Mouse (Mus musculus) liver, embryonic 16.5 days (tissue): ENCODE measurements around the gene Gm20605. TPM values are rescaled to one million over a fixed set of nuclear protein-coding genes. Genes with fewer than 3 reads are reported as not detected.
A peak's percentile ranks its signal among the peaks of the same experiment; 100 is the strongest.

ENCODE experiments used
- ATAC-seq: fragments of 200-750 bp; cut with Nextera tagmentation; 2 replicates; pipeline ENCODE4 v1.8.0; 2017; ENCODE audit warnings: low read depth, mild to moderate bottlenecking, moderate number of reproducible peaks, moderate library complexity
- H3K27ac ChIP-seq: fragments of 300-500 bp; sonication (generic); 2 replicates; pipeline ENCODE4 v1.5.1; 2014; ENCODE audit warnings: mild to moderate bottlenecking, low read length
- H3K27me3 ChIP-seq: fragments of 300-500 bp; sonication (generic); 2 replicates; pipeline ENCODE4 v1.6.1; 2014; ENCODE audit warnings: low read depth, low read length, mixed read lengths; ENCODE audit not compliant: control insufficient read depth, insufficient read depth
- H3K36me3 ChIP-seq: fragments of 300-500 bp; sonication (generic); 2 replicates; pipeline ENCODE4 v1.6.1; 2014; ENCODE audit warnings: mild to moderate bottlenecking; ENCODE audit not compliant: control insufficient read depth, insufficient read depth
- H3K4me1 ChIP-seq: fragments of 300-500 bp; sonication (generic); 2 replicates; pipeline ENCODE4 v1.6.1; 2014; ENCODE audit warnings: low read depth, low read length, mixed read lengths; ENCODE audit not compliant: control insufficient read depth
- H3K4me2 ChIP-seq: fragments of 300-500 bp; sonication (generic); 2 replicates; pipeline ENCODE4 v1.6.1; 2014; ENCODE audit warnings: low read depth, low read length, mixed read lengths
- H3K4me3 ChIP-seq: fragments of 300-500 bp; sonication (generic); 2 replicates; pipeline ENCODE4 v1.5.1; 2014; ENCODE audit warnings: low read depth, mild to moderate bottlenecking, low read length
- H3K9ac ChIP-seq: fragments of 300-500 bp; sonication (generic); 2 replicates; pipeline ENCODE4 v1.6.1; 2014; ENCODE audit warnings: low read depth, low read length
- H3K9me3 ChIP-seq: fragments of 300-500 bp; sonication (generic); replicated peaks from 2 replicates; pipeline ENCODE4 v1.6.1; 2016; ENCODE audit warnings: low read length; ENCODE audit not compliant: control insufficient read depth
- WGBS: fragments of 180-500 bp; shearing (Covaris S2); extraction: QIAGEN DNeasy Blood & Tissue Kit; methylation state at CpG from one replicate; pipeline ENCODE4 v1.1.7; 2014; ENCODE audit not compliant: insufficient replicate concordance; 5-methylcytosine and 5-hydroxymethylcytosine counted together
- polyA plus RNA-seq: library from polyadenylated mRNA; unstranded; fragments of >200 nt; fragmentation: Nextera tagmentation; extraction: Ambion mirVana; gene quantifications from 2 replicates; pipeline ENCODE4 v1.2.1, GENCODE M21; 2015

The Gm20605 gene
- polyA plus RNA-seq, 1 experiment from 2014 or later, result 6.1 TPM

GRCm38 (mm10) chr5:137597625-137598024 lies 31.4 kb upstream of the Gm20605 start:
- Histone ChIP-seq H3K27ac (peak overlapping the region; percentile 45; the same call in 1 of the 2 replicates), H3K4me2 (no peak overlapping the region)

DNA sequence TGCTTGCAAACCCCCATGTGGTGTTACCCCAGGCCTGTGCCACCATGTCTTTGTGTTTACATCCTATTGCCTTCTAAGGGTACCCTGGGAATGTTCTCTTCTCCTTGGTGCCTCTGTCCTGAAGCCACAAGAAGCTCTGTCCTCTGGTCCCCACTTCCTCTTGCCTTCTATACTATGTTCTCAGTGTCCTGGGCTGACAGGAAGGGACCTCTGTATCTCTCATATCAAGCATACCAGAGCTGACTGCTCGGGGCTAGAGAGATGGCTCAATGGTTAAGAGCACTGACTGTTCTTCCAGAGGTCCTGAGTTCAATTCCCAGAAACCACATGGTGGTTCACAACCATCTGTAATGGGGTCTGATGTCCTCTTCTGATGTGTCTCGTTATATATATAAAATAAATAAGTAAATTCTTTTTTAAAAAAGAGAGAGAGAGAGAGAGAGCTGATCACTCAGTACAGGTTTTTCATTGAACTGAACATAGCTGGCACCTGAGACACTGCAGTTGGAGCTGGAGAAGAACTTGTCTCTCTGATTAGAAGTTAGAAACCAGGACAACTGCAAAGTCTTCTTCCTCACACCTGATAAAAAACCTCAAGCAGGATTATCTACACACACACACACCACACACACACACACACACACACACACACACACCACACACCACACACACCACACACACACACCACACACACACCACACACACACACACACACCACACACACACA lies 30.7 kb upstream of the Gm20605 start:
- H3K4me1 ChIP-seq, result peaks cover 31% of the 10 kb centered on the region
- no peak overlapping the region for H3K4me3 ChIP-seq
- no peak overlapping the region for H3K9ac ChIP-seq
- no peak for ATAC-seq
- H3K27ac ChIP-seq, result peak overlapping the region; percentile 45; the same call in 1 of the 2 replicates
- no peaks in the 10 kb centered on the region for H3K36me3 ChIP-seq
- H3K27me3 ChIP-seq, result no peaks in the 10 kb centered on the region
- H3K9me3 ChIP-seq, result no peaks in the 10 kb centered on the region
- WGBS, result 29% methylated on average over 2 of the region's 2 CpGs
- no peak overlapping the region for H3K4me2 ChIP-seq

More at GRCm38 (mm10) chr5:137597625-137598024, 31.4 kb upstream of the Gm20605 start:
- no peak for ATAC-seq
- H3K9me3 ChIP-seq, result no peaks in the 10 kb centered on the region
- H3K27me3 ChIP-seq, result no peaks in the 10 kb centered on the region
- no peak overlapping the region for H3K4me3 ChIP-seq
- WGBS, result 71% methylated on average over 6 of the region's 6 CpGs
- H3K4me1 ChIP-seq, result peaks cover 29% of the 10 kb centered on the region
- H3K9ac ChIP-seq, result no peak overlapping the region
- H3K36me3 ChIP-seq, result no peaks in the 10 kb centered on the region

GRCm38 (mm10) chr5:137599600-137599999 lies 29.4 kb upstream of the Gm20605 start:
- Histone ChIP-seq H3K9ac (peak overlapping the region; percentile 91), H3K4me1 (peaks cover 34% of the 10 kb centered on the region), H3K27me3 (no peaks in the 10 kb centered on the region), H3K27ac (peak overlapping the region; percentile 91), H3K4me2 (peak overlapping the region; percentile 99), H3K36me3 (no peaks in the 10 kb centered on the region), H3K4me3 (peak overlapping the region; percentile 81), H3K9me3 (no peaks in the 10 kb centered on the region)
- WGBS, result 21% methylated on average over 9 of the region's 9 CpGs
- ATAC-seq, result no peak

DNA sequence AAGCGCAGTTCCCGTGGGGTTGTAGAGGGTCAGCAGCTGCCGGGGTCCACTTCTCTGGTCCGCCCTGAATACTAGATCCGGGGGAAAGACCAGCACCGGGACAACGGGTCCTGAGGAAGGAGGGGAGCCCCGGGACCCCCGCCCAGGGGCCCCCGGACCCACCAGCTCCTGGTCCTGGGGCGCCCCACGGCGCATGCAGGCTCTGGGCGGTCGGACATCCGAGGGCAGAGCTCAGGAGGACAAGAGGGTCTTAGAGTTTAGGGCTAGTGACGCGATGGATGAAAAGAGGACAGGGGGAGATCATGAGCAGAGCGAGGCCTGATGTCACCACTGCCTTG lies 28.7 kb upstream of the Gm20605 start:
- Histone ChIP-seq H3K4me3 (peak overlapping the region; percentile 81), H3K4me2 (peak overlapping the region; percentile 99), H3K27ac (peak overlapping the region; percentile 91), H3K9ac (peak overlapping the region; percentile 91), H3K9me3 (no peaks in the 10 kb centered on the region), H3K4me1 (peaks cover 38% of the 10 kb centered on the region), H3K27me3 (no peaks in the 10 kb centered on the region), H3K36me3 (no peaks in the 10 kb centered on the region)
- WGBS, result under 1% methylated on average over 19 of the region's 19 CpGs
- peak; percentile 26 for ATAC-seq

DNA sequence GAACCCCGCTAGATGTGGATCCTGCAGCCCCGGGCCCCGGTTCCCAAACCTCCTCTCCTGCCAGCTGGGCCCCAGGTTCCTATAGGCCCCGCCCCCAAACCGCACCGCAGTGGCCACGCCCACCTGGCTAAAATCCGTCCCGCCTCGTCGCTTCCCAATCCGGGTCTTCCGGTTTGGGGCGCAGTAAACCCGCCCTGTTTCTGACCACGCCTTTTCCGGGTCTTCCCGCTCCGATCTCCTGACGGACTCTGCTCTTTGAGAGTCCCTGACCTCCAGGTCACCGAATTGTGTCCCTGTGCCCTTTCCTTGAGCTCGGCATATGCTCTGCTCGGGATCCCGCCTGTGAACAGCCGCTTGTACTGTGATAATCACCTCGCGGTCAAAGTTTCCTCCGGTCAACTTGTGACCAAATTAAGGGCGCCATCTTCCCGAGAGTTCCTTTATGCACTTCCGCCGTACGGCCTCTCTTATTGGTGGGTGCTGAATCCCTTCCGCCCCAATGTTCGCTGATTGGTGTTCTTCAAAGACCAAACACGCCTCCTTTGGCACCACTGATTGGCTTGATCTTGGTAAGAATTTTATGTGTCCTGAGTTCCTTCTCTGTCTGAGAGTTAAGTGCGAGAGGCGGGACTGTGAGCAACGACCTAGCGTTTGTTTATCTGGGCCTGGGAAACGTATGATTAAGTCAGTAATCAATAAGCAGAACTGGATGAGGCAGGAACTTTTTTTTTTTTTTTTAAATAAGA lies 28.2 kb upstream of the Gm20605 start, which contains the start of gene Mospd3:
Gene Mospd3 (minus strand): TSS at position 440 of the 746 bp plus-strand sequence.
- Histone ChIP-seq H3K4me3 (peak within 1 kb of the TSS; percentile 81), H3K27ac (peak within 1 kb of the TSS; percentile 91), H3K4me1 (peaks cover 43% of the 10 kb centered on the region), H3K9me3 (no peaks in the 10 kb centered on the region), H3K4me2 (peak within 1 kb of the TSS; percentile 99), H3K36me3 (no peaks in the 10 kb centered on the region), H3K9ac (peak within 1 kb of the TSS; percentile 91), H3K27me3 (no peaks in the 10 kb centered on the region)
- under 1% methylated on average over 41 of the region's 41 CpGs for WGBS
- ATAC-seq, result peak; percentile 93

DNA sequence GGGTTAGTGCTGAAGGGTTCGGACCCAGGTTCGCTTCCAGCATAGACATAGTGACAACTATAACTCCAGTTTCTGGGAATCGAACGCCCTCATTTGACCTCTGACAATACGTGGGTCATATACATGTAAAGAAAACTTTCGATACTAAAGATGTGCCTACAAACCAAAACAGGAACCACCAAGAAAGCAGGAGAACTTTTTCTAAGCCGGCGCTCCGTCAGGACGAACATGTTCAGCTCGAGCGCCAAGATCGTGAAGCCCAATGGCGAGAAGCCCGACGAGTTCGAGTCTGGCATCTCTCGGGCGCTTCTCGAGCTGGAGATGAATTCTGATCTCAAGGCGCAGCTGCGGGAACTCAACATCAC lies 27.6 kb upstream of the Gm20605 start:
- no peak for ATAC-seq

DNA sequence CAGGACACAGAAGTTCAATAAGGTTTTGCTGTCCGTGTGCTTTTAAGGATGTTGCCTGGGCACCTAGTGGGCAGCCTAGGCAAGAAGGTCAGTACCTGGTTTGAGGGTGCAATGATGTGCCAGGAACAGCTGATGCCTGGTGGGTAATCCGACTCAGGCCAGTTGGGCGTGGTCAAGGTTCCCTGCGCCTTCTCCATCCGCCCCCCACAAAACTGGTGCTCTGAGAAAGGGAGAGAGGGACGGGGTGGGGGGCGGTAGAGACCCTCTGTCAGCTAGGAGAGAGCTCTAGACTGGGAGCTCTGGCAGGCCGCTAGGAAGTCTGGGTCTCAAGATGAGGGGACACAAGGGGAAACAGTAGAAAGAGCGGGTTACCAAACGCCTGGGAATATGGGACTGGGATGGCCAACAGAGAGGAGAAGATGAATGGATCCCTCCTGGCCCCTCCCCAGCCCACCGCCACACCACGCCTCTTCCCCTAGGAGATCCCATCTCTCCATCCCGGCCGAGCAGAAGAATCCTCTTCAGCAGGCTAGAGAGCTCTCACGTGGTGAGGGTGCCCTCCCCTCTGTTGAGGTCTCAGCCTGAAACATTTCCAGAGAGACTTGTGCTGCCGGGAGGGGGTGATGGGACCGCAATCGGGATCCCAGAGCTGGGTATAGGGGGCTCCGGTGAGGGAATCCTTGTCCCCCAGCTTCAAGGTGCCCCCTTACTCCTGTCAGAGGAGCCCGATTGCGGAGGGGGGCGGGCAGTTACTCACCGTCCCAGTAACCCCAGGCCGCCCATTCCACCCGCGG lies 20.9 kb upstream of the Gm20605 start:
- Histone ChIP-seq H3K4me3 (no peak overlapping the region), H3K27me3 (no peaks in the 10 kb centered on the region), H3K9me3 (no peaks in the 10 kb centered on the region), H3K4me1 (peaks cover 30% of the 10 kb centered on the region), H3K36me3 (no peaks in the 10 kb centered on the region), H3K4me2 (no peak overlapping the region), H3K9ac (no peak overlapping the region), H3K27ac (no peak overlapping the region)
- no peak for ATAC-seq
- WGBS, result 46% methylated on average over 26 of the region's 26 CpGs

More for the DNA sequence above, 27.6 kb upstream of the Gm20605 start:
- Histone ChIP-seq H3K4me1 (peaks cover 45% of the 10 kb centered on the region), H3K27ac (peak overlapping the region; percentile 91), H3K4me2 (peak overlapping the region; percentile 99), H3K4me3 (peak overlapping the region; percentile 81), H3K27me3 (no peaks in the 10 kb centered on the region), H3K9me3 (no peaks in the 10 kb centered on the region), H3K36me3 (no peaks in the 10 kb centered on the region), H3K9ac (peak overlapping the region; percentile 71)
- under 1% methylated on average over 22 of the region's 22 CpGs for WGBS

- Histone ChIP-seq H3K4me2 (no peak overlapping the region), H3K9me3 (no peaks in the 10 kb centered on the region), H3K27me3 (no peaks in the 10 kb centered on the region), H3K4me3 (no peak overlapping the region), H3K4me1 (peaks cover 28% of the 10 kb centered on the region), H3K36me3 (no peaks in the 10 kb centered on the region), H3K9ac (no peak overlapping the region), H3K27ac (no peak overlapping the region)
- WGBS, result 53% methylated on average over 23 of the region's 23 CpGs
- ATAC-seq, result no peak
Measured at GRCm38 (mm10) chr5:137608654-137609190, 20.3 kb upstream of the Gm20605 start.
